Mouse (Mus musculus) embryo, embryonic 11.5 days (tissue): Measurements from ENCODE around the gene Ube2g1.
"Not testable (repeated sequence)": the region's sequence is repeated elsewhere in the genome, so short reads cannot be mapped to it uniquely, and the experiment has no call there.

Source experiments
- DNase-seq: peaks from one replicate; pipeline ENCODE4 v3.0.0-alpha.2; 2012; ENCODE audit warnings: low read depth, low spot score

Ube2g1 gene

DNA sequence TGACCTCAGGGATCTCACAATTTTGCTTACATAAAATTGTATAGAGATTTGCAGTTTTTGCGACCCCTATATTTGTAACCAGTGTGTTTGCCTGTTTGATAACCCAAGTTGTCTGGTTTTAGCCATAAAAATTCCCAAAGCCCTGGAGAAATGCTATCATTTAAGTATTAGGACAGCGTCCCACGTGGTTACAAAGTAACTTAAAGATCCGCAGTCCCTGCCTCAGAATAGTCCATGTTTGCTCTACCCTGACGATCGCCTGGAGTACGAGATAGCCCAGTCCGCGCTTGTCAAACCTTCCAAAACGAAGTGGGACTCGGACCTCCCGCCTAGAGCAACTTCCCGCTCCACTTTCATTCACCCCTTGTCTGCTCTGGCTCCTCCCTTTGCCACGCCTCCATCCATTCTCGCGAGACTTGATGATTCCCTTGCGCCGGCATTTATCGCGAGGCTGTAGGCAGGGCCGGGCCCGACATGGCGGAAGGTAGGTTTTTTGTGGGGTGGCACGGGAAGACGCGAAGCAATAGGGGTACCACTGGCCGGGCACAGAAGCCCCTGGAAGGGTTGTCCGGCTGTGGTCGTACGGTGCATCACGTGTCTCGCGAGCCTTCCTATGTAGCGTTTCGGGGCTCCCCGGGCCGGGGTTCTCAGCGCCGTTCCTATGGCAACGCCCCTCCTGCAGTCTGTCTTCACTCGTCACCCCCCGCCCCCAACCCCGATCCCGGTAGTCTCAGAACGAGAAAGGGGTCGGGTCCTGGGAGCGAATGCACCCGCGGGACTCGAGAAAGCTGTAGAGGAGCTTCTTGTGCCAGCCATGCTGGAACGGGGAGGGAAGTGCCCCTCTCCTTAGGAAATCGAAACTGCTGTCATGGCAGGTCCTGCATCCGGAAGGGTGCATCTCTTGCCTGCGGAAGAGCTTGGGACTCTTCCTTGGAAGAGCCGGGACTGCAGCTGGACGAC lies 82.7 kb downstream of the Ube2g1 start, which contains the start of gene Ankfy1:
Gene Ankfy1, plus strand, starts transcription at position 456 of the 960 bp plus-strand sequence.
- peak; percentile 93 for DNase-seq

DNA sequence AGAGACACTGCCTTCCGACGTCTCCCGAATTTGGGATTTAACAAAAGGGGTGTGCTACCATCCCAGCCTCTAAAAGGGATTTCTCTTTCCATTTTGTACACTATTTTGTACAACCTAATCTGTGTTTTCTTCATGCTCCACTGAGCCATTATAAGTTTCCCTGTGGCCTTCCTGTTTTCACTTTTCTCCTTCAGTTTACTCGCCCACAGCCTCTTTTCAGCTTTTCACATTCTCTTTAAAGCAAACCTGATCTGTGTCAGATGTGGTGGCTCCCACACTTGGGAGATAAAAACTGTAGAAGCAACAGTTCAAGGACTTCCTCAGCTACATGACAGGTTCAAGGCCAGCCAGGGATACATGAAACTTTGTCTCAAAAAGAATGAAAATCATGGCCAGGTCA lies 85.3 kb downstream of the Ube2g1 start:
- no peak for DNase-seq

DNA sequence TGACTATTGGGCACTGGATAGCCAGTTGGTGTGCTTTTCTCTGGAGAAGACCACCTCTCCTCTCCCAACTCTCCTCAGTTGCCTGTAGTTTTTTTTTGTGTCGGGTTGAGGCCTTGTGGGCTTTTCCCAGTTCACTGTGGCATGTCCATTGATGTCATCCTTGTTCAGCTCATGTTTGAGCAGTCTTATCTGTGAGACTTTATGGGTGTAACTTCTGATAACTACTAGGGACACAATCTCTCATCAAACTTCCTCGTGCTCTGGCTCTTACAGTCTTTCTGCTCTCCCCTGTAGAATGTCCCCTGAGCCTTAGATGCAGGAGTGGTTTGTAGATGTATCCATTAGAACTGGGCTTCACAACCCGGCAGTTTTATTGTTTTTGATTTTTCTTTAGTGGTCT lies 87.9 kb downstream of the Ube2g1 start:
- DNase-seq, result no peak

DNA sequence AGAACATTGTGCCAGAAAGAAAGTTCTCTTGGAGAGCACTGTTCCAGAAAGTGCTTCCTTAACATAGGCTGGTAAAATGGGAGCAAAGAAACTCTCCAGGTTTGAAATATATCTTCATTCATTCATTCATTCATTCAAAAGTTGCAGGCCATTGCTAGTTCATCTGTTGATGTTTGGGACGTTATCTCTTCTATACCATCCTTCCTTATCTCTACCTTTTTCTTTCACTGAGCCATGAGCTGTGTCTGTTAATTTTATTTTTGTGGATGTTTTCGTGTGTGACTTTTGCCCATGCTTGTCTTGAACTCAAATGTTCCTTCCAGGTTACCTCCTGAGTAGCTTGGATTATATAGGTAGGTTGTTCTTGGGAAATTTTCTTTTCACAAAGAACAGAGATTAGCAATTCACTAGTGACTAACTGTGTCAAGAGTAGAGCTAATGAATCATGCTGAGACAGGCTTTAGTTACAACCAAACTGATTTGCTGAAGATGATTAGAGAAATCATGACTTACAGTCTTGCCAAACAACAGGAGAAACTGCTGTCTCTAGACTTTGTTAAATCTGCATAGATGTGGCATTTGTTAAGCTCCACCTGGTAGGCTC lies 89.4 kb downstream of the Ube2g1 start:
- no peak for DNase-seq

DNA sequence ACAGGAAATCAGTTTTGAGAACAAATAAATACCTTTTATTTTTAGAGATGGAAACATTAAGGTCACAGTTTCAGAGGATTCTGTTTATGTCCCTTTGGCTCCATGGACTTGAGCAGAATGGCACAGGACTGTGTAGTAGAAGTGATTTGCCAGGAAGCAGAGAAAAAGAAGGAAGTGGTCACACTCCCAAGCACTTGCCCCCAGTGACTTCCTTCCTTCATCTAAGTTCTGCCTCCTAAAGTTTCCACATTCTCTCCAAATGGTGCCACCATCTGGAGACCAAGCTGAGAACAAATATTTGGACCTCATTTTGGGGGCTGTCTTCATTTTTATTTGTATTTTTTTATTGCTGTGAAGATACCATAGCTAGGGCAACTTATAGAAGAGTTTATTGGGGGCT lies 90.2 kb downstream of the Ube2g1 start:
- no peak for DNase-seq

DNA sequence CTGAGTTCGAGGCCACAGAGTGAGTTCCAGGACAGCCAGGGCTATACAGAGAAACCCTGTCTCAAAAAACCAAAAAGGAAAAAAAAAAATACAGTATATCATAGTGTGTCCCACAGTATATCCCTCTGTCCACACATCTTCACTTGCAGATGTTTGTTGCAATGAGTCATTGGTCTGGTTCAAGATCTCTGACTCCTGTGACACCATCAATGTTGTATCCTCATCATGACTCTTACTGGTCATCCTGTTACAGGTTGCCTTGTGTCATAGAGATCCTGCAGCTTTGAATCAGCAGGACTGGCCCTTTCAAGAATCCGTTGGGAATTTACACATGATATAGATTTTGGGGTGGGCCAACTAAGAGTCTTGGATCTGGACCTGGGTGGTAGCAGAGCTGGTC lies 98.0 kb downstream of the Ube2g1 start:
- not testable (repeated sequence) for DNase-seq

DNA sequence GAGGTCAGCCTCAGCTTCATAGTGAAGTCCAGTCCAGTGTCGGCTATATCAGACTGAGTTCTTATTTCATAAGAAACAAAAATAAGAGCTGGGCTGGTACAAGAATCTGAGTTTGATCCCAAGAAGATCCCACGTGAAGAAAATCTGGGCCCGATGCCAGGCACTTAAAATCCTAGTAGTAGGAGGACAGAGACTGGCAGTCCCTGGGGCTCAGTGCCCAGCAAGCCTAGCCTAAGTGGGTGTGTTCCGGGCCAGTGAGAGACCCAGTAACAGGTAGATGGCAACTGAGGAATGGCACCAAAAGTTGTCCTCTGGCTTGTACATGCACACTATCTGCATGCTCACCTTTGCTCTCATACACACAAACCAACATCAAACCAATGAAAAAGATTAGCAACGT lies 105.6 kb downstream of the Ube2g1 start:
- no peak for DNase-seq

DNA sequence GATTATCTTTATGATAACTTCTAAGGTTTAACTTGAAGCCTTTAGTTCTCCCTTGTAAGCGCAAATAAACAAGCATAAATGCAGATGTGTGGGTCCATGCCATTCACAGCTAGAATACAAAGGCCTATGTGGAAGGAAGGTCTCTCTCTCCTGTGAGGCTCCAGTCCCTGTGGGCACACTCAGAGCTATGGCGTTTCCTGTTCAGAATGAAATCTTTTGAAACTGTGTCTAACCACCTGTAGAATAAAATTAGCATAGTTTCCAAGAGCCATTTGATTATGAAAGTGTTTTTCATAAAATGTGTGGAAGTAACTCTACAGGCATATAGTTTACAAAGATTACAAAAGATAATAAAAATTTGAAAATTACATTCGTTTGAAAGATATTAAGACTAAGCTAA lies 111.1 kb downstream of the Ube2g1 start:
- DNase-seq, result no peak

DNA sequence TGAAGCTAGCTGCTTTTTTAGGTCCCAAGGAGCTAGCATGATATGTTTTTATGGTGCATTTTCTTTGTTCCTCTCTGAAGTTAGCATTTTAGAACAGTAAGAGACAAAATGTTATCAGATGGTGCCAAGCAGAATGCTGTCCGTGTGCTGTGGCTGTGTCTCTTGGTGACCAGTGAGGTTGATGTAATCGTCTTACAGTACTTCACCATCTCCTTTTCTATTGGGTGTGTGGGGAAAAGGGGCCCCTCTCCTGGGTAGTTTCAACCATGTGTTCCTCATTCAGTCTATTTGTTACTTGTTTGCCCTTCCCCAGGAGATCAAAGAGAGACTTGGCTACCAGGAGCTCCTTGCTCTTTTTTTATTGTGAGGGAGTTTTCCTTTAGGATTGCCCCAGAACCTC lies 116.1 kb downstream of the Ube2g1 start:
- DNase-seq, result no peak

DNA sequence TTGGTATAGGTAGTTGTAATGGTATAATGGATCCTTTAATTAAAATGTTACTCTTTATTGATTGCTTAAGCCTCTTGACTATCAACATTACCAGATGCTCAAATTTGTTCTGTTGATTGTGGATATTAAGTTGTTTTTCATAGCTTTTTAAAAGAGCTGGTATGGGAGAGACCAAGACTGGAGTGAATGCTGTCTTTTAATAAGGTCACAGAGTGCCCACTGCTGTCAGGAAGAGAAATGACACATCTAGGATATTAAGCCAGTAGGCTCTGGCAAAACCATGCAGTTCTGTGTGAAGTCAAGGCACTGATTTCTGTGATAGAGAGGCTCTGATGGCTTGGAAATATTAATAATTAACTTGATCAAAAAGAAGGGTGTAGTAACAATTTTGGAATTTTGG lies 116.8 kb downstream of the Ube2g1 start:
- no peak for DNase-seq

DNA sequence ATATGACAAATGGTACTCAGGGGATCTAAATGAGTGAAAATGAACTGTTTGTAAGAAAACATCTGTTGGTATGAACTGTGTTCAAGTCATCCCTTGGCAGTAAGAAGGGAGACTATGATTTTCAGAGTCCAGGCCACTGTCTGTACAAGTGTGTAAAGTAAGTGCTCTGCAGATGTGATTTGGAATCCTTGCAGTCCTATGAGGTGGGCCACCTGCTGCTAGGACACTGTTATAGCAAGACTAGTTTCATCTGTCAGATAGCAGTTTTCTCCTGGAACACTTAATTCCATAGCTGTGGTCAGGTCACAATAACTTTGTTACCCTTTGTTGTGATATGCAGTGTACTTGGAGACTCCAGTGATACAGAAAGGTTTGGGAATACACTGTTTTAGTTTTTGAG lies 118.9 kb downstream of the Ube2g1 start:
- no peak for DNase-seq

DNA sequence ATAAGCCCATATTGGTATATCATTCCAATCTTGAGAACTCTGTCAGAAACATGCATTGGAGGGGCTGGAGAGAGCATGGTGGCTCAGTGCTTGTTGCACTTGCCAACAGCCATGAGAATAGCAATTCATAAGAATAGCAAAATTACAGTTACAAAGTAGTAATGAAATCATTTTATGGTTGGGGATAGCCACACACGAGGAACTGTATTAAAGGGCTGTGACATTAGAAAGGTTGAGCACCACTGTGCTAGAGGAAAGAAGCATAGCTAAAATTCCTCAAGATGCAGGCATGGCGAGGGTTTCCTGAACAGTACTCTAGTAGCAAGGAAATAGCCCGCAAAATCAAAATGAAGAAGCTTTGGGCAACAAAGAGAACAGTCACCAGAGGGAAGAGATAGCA lies 126.7 kb downstream of the Ube2g1 start:
- no peak for DNase-seq

DNA sequence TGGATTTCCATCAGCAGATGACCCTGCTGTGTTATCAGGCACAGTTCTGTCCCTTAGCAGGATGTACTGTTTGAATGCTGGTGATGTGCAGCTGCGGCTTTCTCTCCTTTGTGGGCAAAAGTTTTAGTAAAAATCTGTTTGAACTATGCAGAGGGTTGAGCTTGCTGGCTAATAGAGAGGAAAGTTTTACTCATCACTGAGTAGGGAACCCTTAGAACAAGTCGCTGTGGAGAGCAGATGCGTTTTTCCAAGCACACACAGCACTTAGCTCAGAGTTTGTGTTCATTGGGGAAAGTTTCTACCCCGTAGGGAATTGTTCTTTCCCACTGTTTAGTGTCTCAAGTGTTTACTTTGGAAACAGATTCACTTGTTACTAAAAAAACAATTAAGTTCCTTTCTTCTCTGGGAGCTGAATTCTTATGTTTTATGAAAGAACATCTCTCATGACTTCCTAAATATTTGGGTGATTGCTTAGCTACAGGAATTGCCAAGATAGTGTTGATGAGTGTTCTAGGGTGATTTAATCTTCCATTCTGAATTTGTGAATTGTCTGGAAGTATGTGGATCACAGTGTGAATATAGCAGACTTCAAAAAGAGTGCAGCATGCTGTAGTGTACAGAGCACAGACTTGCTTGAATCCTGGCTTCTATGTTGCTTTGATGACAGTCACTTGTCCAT lies 127.9 kb downstream of the Ube2g1 start:
- DNase-seq, result no peak

DNA sequence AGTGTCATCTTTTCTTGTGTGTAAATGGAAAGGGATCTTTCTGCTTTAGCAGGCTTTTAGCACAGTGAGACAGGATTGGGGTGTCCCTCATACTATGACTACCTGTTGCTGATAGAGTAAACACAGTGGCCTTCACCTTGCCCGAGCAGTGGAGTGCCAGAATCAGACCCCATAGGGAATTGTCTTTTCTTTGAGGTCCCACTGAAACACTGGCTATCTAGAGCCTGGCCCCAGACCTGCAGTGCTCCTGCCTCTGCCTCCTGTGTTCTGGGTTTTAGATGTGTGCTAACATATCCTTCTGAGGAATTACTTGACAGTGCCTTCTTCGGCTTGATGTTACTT lies 128.4 kb downstream of the Ube2g1 start:
- no peak for DNase-seq
